ENCODE assay signal across 22 mouse cellular contexts in genomic region chr6:118171386-118171785, GRCm38 (mm10). TPM values are rescaled to one million over a fixed set of nuclear protein-coding genes. Genes with fewer than 3 reads are reported as not detected.
A peak's percentile ranks its signal among the peaks of the same experiment; 100 is the strongest.
DNase-seq lines count a peak whose midpoint lies in the region; ATAC-seq and TF ChIP-seq lines count a peak whose summit lies in the region.
"Had no signal": no experiment of that assay in that cellular context is flagged by ENCODE, and none has a peak within 500 bp of the region (broad histone marks: within the 10 kb centered on the region; RNA-seq: fewer than 3 reads in every experiment).

No protein-coding gene starts in this region.

- TF ChIP-seq POLR2A in lung, adult 2 months (IDR thresholded peaks at IDR 0.05; ENCODE audit: borderline replicate concordance, extremely low read depth, low read depth, low read length), result no peak

- 0 out of 2 replicates have a peak, but pooled peaks cover 4% of the 10 kb centered on the region for H3K27me3 ChIP-seq in heart, embryonic 12.5 days (replicated peaks)
- H3K27me3 ChIP-seq in intestine, postnatal 0 days (replicated peaks; ENCODE audit: control insufficient read depth, insufficient read depth, low read length), result no peaks in the 10 kb centered on the region
- no peaks in the 10 kb centered on the region; the same call in 1 of the 2 replicates for H3K27me3 ChIP-seq in intestine, embryonic 16.5 days (replicated peaks; ENCODE audit: control insufficient read depth, insufficient read depth, low read length)
- H3K27me3 ChIP-seq: embryonic facial prominence, embryonic 13.5 days; embryonic facial prominence, embryonic 15.5 days; forebrain, embryonic 13.5 days; forebrain, embryonic 15.5 days had no signal

- TF ChIP-seq CTCF in intestine, postnatal 0 days (IDR thresholded peaks at IDR 0.05; ENCODE audit: low read depth), result no peak
- no peak for TF ChIP-seq CTCF in lung, adult 2 months (IDR thresholded peaks at IDR 0.05; ENCODE audit: insufficient read depth, low read length)

- WGBS in heart, embryonic 12.5 days, result 88% methylated on average over 7 of the region's 7 CpGs
- 90% methylated on average over 7 of the region's 7 CpGs for WGBS in intestine, postnatal 0 days
- 89% methylated on average over 7 of the region's 7 CpGs for whole genome bisulfite sequencing in intestine, embryonic 16.5 days
- WGBS in lung, adult 2 months, result 77% methylated on average over 7 of the region's 7 CpGs

- DNase-seq in heart, adult 11 months, result peak; percentile 88
- DNase-seq in lung, postnatal 36 days, result peak; percentile 20
- DNase-seq in lung, adult 2 months, result no peak
- DNase-seq: adrenal gland, adult 2 months; adrenal gland, postnatal 10 days; adrenal gland, postnatal 25 days; cerebellum, adult 11 months; cerebellum, adult 18-20 months; cerebellum, adult 8-10 months; cerebellum, adult 9-11 months; cerebellum, postnatal 14 days; cerebellum, postnatal 36 days; embryo, embryonic 11 days had no signal

- no peaks in the 10 kb centered on the region for H3K9me3 ChIP-seq in heart, embryonic 12.5 days (replicated peaks)
- H3K9me3 ChIP-seq in intestine, postnatal 0 days (ENCODE audit: control insufficient read depth), result no peaks in the 10 kb centered on the region
- no peaks in the 10 kb centered on the region for H3K9me3 ChIP-seq in intestine, embryonic 16.5 days (ENCODE audit: control insufficient read depth, low read length)
- H3K9me3 ChIP-seq: embryonic facial prominence, embryonic 13.5 days; embryonic facial prominence, embryonic 15.5 days; forebrain, embryonic 10.5 days; forebrain, embryonic 13.5 days; forebrain, embryonic 15.5 days had no signal

- H3K4me3 ChIP-seq in heart, embryonic 12.5 days, result no peak overlapping the region
- no peak overlapping the region for H3K4me3 ChIP-seq in intestine, postnatal 0 days (ENCODE audit: low read depth, low read length)
- no peak overlapping the region for H3K4me3 ChIP-seq in intestine, embryonic 16.5 days (ENCODE audit: low read length)
- no peak overlapping the region for H3K4me3 ChIP-seq in lung, adult 2 months (replicated peaks; ENCODE audit: extremely low read depth, low read depth, low read length)
- H3K4me3 ChIP-seq: embryonic facial prominence, embryonic 13.5 days; embryonic facial prominence, embryonic 15.5 days; erythroblast, embryonic 14.5 days; forebrain, embryonic 10.5 days; forebrain, embryonic 13.5 days; forebrain, embryonic 15.5 days had no signal

- H3K27ac ChIP-seq in heart, embryonic 12.5 days (ENCODE audit: poor library complexity, severe bottlenecking), result no peak overlapping the region
- no peak overlapping the region for H3K27ac ChIP-seq in intestine, postnatal 0 days (ENCODE audit: low read depth, low read length)
- H3K27ac ChIP-seq in intestine, embryonic 16.5 days (ENCODE audit: low read length), result no peak overlapping the region
- H3K27ac ChIP-seq: embryonic facial prominence, embryonic 13.5 days; embryonic facial prominence, embryonic 15.5 days; forebrain, embryonic 10.5 days; forebrain, embryonic 13.5 days; forebrain, embryonic 15.5 days had no signal

- ATAC-seq in heart, embryonic 12.5 days (ENCODE audit: insufficient number of reproducible peaks, low FRiP score), result no peak
- ATAC-seq in intestine, postnatal 0 days, result 0 out of 2 replicates have a peak, but pooled peaks have one; percentile 10
- no peak for ATAC-seq in intestine, embryonic 16.5 days
- ATAC-seq: forebrain, embryonic 13.5 days; forebrain, embryonic 15.5 days had no signal

- no peak overlapping the region for H3K9ac ChIP-seq in heart, embryonic 12.5 days
- no peak overlapping the region for H3K9ac ChIP-seq in intestine, postnatal 0 days (ENCODE audit: low read depth, low read length)
- no peak overlapping the region for H3K9ac ChIP-seq in intestine, embryonic 16.5 days (ENCODE audit: low read depth, low read length)
- H3K9ac ChIP-seq: embryonic facial prominence, embryonic 13.5 days; embryonic facial prominence, embryonic 15.5 days; forebrain, embryonic 13.5 days; forebrain, embryonic 15.5 days had no signal

- no peaks in the 10 kb centered on the region for H3K4me1 ChIP-seq in heart, embryonic 12.5 days (replicated peaks)
- no peaks in the 10 kb centered on the region for H3K4me1 ChIP-seq in intestine, postnatal 0 days (replicated peaks; ENCODE audit: control insufficient read depth, insufficient read depth, low read length)
- no peaks in the 10 kb centered on the region for H3K4me1 ChIP-seq in intestine, embryonic 16.5 days (ENCODE audit: control insufficient read depth, insufficient read depth, low read length)
- H3K4me1 ChIP-seq in lung, adult 2 months (ENCODE audit: control insufficient read depth, insufficient read depth, low read length), result peaks cover 3% of the 10 kb centered on the region; the same call in 1 of the 2 replicates
- H3K4me1 ChIP-seq: embryonic facial prominence, embryonic 13.5 days; embryonic facial prominence, embryonic 15.5 days; forebrain, embryonic 10.5 days; forebrain, embryonic 13.5 days; forebrain, embryonic 15.5 days had no signal

- H3K4me2 ChIP-seq in heart, embryonic 12.5 days, result no peak overlapping the region
- no peak overlapping the region for H3K4me2 ChIP-seq in intestine, postnatal 0 days (replicated peaks; ENCODE audit: low read depth)
- no peak overlapping the region for H3K4me2 ChIP-seq in intestine, embryonic 16.5 days (ENCODE audit: low read depth, low read length)
- H3K4me2 ChIP-seq: embryonic facial prominence, embryonic 13.5 days; embryonic facial prominence, embryonic 15.5 days; forebrain, embryonic 13.5 days; forebrain, embryonic 15.5 days had no signal

- H3K36me3 ChIP-seq in heart, embryonic 12.5 days, result no peaks in the 10 kb centered on the region
- H3K36me3 ChIP-seq in intestine, postnatal 0 days (ENCODE audit: control insufficient read depth, insufficient read depth), result no peaks in the 10 kb centered on the region
- H3K36me3 ChIP-seq in intestine, embryonic 16.5 days (ENCODE audit: control insufficient read depth, insufficient read depth, low read length), result no peaks in the 10 kb centered on the region
- H3K36me3 ChIP-seq: embryonic facial prominence, embryonic 13.5 days; embryonic facial prominence, embryonic 15.5 days; forebrain, embryonic 10.5 days; forebrain, embryonic 15.5 days had no signal

RNA-seq across cellular contexts. Expression of gene Ret, which starts 26.1 kb away (rescaled TPM):
- polyA plus RNA-seq in heart, embryonic 12.5 days (2016; fragmentation: Nextera tagmentation; extraction: Ambion mirVana), result 0.11 and 0.18 TPM in 2 replicates
- 12.0 and 13.5 TPM in 2 replicates for polyA plus RNA-seq in intestine, postnatal 0 days (2015; fragmentation: Nextera tagmentation; extraction: Ambion mirVana)
- polyA plus RNA-seq in intestine, embryonic 16.5 days (2015; fragmentation: Nextera tagmentation; extraction: Ambion mirVana), result 11.0 and 12.3 TPM in 2 replicates
- polyA plus RNA-seq in lung, adult 2 months (2012; rRNA removed), result 1.6 and 1.8 TPM in 2 replicates
- polyA plus RNA-seq: erythroblast, embryonic 14.5 days had no signal

RNA-seq across cellular contexts. Expression of gene Csgalnact2, which starts 32.4 kb away (rescaled TPM):
- 12.6 and 13.0 TPM in 2 replicates for polyA plus RNA-seq in heart, embryonic 12.5 days (2016; fragmentation: Nextera tagmentation; extraction: Ambion mirVana)
- polyA plus RNA-seq in intestine, postnatal 0 days (2015; fragmentation: Nextera tagmentation; extraction: Ambion mirVana), result 7.0 and 8.0 TPM in 2 replicates
- polyA plus RNA-seq in intestine, embryonic 16.5 days (2015; fragmentation: Nextera tagmentation; extraction: Ambion mirVana), result 8.6 and 9.3 TPM in 2 replicates
- polyA plus RNA-seq in lung, adult 2 months (2012; rRNA removed), result 8.0 and 10.7 TPM in 2 replicates
